Mouse (Mus musculus) neural tube, embryonic 14.5 days (tissue): ENCODE data around the gene Gm9970. TPM values are rescaled to one million over a fixed set of nuclear protein-coding genes. Genes with fewer than 3 reads are reported as not detected.

Experiments used
- ATAC-seq: fragments of 200-750 bp; cut with Nextera tagmentation; 2 replicates; pipeline ENCODE4 v1.8.0; 2017; ENCODE audit warnings: low read depth, mild to moderate bottlenecking, moderate TSS enrichment, moderate library complexity
- H3K27ac ChIP-seq: fragments of 300-500 bp; sonication (generic); 2 replicates; pipeline ENCODE4 v1.5.1; 2014; ENCODE audit warnings: low read depth, mild to moderate bottlenecking, control low read depth, low read length, moderate library complexity, mixed read lengths
- H3K27me3 ChIP-seq: fragments of 300-500 bp; sonication (generic); 2 replicates; pipeline ENCODE4 v1.6.1; 2014; ENCODE audit warnings: low read length; ENCODE audit not compliant: control insufficient read depth, insufficient read depth
- H3K36me3 ChIP-seq: fragments of 300-500 bp; sonication (generic); 2 replicates; pipeline ENCODE4 v1.6.1; 2014; ENCODE audit warnings: low read length, mixed read lengths; ENCODE audit not compliant: control insufficient read depth, insufficient read depth
- H3K4me1 ChIP-seq: fragments of 300-500 bp; sonication (generic); 2 replicates; pipeline ENCODE4 v1.6.1; 2014; ENCODE audit warnings: low read length; ENCODE audit not compliant: control insufficient read depth, insufficient read depth
- H3K4me2 ChIP-seq: fragments of 300-500 bp; sonication (generic); 2 replicates; pipeline ENCODE4 v1.6.1; 2014; ENCODE audit warnings: mild to moderate bottlenecking, low read depth, low read length, control low read depth
- H3K4me3 ChIP-seq: fragments of 300-500 bp; sonication (generic); 2 replicates; pipeline ENCODE4 v1.5.1; 2014; ENCODE audit warnings: low read depth, low read length, control low read depth, mixed read lengths
- H3K9ac ChIP-seq: fragments of 300-500 bp; sonication (generic); replicated peaks from 2 replicates; pipeline ENCODE4 v1.6.1; 2014; ENCODE audit warnings: low read depth, mild to moderate bottlenecking, control low read depth, low read length, mixed read lengths
- H3K9me3 ChIP-seq: fragments of 300-500 bp; sonication (generic); 2 replicates; pipeline ENCODE4 v1.6.1; 2016; ENCODE audit warnings: low read length; ENCODE audit not compliant: control insufficient read depth
- WGBS: fragments of 180-500 bp; shearing (Covaris S2); extraction: QIAGEN DNeasy Blood & Tissue Kit; methylation state at CpG from one replicate; pipeline ENCODE4 v1.1.7; 2014; 5-methylcytosine and 5-hydroxymethylcytosine counted together
- polyA plus RNA-seq: library from polyadenylated mRNA; unstranded; fragments of >200 nt; fragmentation: Nextera tagmentation; extraction: Ambion mirVana; gene quantifications from 2 replicates; pipeline ENCODE4 v1.2.1, GENCODE M21; 2014

The Gm9970 gene
- polyA plus RNA-seq, 1 experiment from 2014 or later: 1.4 TPM

DNA sequence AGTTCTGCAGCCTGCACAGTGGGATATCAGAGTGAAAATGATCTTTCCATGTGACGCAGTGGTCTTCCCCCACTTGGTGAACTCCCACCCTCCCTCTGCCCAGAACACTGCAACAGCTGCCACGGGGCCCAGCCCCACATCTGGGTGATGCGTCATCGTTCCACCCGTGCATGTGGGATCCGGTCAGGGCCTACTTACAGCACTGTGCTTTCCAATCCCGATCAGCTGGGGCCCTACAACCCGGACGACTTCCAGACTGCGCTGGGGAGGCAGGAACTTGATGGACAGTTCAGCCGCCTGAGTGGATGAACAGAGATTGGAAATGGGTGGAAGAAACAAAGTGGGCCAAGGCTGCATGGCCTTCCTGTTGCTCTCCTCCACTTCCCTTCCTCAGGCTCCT lies 16.6 kb upstream of the Gm9970 start:
- H3K27ac ChIP-seq: no peak overlapping the region
- no peaks in the 10 kb centered on the region for H3K9me3 ChIP-seq
- H3K4me3 ChIP-seq: no peak overlapping the region
- H3K27me3 ChIP-seq: no peaks in the 10 kb centered on the region
- H3K4me2 ChIP-seq: no peak overlapping the region
- H3K4me1 ChIP-seq: no peaks in the 10 kb centered on the region
- no peak for ATAC-seq
- 83% methylated on average over 11 of the region's 11 CpGs for WGBS
- H3K9ac ChIP-seq: no peak overlapping the region
- peaks cover 45% of the 10 kb centered on the region for H3K36me3 ChIP-seq

DNA sequence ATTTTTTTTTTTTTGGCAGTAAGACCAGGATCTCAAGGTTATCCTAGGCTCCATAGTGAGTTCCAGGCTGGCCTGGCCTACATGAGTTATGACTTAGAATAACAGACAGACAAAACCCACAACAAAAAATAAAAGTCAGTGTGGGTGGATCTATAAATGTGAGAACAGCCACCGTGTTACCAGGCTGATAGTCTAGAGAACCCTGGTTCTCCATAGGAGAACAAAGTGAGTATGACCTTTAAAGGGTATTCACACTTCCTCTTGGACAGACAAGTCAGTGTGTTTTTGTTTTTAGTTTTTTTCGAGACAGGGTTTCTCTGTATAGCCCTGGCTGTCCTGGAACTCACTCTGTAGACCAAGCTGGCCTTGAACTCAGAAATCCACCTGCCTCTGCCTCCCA lies 14.9 kb upstream of the Gm9970 start:
- no peak for ATAC-seq
- WGBS: 75% methylated on average over 2 of the region's 2 CpGs

DNA sequence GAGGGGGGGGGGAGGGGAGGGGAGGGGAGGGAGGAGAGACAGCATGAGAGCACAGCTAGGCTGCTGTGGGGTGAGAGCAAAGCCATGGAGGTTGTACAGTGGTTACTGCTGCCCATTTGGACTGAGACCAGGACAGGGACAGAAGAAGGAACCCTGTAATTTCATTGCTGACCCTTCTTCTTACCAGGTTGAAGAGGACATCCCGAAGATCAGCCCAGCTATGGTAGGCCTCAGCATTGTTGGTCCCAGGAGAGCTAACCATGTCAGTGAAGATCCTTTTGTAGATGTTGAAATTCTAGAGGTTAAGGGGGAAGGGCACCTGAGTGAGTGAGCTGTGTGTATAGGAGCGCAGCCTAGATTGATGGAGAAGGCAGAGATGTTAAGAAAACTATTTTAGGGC lies 14.3 kb upstream of the Gm9970 start:
- WGBS: 97% methylated on average over 2 of the region's 2 CpGs
- no peaks in the 10 kb centered on the region for H3K27me3 ChIP-seq
- no peak overlapping the region for H3K4me3 ChIP-seq
- ATAC-seq: no peak
- H3K4me2 ChIP-seq: no peak overlapping the region
- no peak overlapping the region for H3K9ac ChIP-seq
- H3K36me3 ChIP-seq: peaks cover 51% of the 10 kb centered on the region
- H3K4me1 ChIP-seq: 0 out of 2 replicates have a peak, but pooled peaks cover 3% of the 10 kb centered on the region
- H3K9me3 ChIP-seq: no peaks in the 10 kb centered on the region
- no peak overlapping the region for H3K27ac ChIP-seq

More for the DNA sequence above, 14.9 kb upstream of the Gm9970 start:
- Histone ChIP-seq H3K4me1 (0 out of 2 replicates have a peak, but pooled peaks cover 3% of the 10 kb centered on the region), H3K4me2 (no peak overlapping the region), H3K9ac (no peak overlapping the region), H3K9me3 (no peaks in the 10 kb centered on the region), H3K36me3 (peaks cover 51% of the 10 kb centered on the region), H3K4me3 (no peak overlapping the region), H3K27ac (no peak overlapping the region), H3K27me3 (no peaks in the 10 kb centered on the region)

DNA sequence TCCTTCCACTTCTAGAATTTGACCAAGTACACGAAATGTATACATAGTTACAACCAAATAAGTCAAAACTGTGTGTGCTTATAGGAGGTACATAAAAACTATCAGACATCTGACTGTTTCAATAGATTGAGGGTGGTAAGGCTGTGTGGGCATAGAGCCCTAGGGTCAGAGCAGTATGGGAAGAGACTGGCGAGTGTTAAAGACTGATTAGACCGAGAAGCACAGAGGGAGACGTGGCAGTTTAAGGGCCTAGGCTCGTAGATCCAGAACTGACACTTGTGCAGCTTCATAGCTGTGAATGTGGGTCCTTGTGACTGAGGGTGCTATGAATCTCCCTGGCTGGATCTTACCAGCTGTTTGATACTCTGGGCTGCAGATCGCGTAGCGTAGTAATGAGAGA lies 13.9 kb upstream of the Gm9970 start:
- Histone ChIP-seq H3K4me2 (no peak overlapping the region), H3K27me3 (no peaks in the 10 kb centered on the region), H3K36me3 (peaks cover 51% of the 10 kb centered on the region), H3K27ac (no peak overlapping the region), H3K9ac (no peak overlapping the region), H3K4me1 (0 out of 2 replicates have a peak, but pooled peaks cover 3% of the 10 kb centered on the region), H3K4me3 (no peak overlapping the region), H3K9me3 (no peaks in the 10 kb centered on the region)
- 87% methylated on average over 8 of the region's 8 CpGs for WGBS
- no peak for ATAC-seq

DNA sequence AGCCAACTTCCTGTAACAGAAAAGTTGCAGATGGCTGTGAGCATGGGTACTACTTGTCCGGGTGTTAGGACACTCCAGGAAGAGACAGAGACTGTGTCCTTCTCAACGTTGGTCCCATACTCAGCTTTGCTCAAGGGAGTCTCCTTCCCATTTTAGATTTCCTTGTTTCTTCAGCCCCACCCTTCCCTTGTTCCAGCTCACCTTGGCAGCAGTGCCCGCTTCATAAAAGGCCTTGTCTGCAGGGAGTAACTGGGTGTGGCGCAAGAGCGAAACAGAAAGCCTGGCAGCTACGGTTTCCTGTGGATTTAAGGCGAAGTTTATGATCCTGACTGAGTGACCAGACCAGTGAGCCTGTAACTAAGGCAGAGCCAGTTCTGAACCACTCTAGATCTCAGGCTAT lies 13.4 kb upstream of the Gm9970 start:
- no peak overlapping the region for H3K27ac ChIP-seq
- ATAC-seq: no peak
- H3K36me3 ChIP-seq: peaks cover 50% of the 10 kb centered on the region
- H3K4me2 ChIP-seq: no peak overlapping the region
- H3K4me3 ChIP-seq: no peak overlapping the region
- H3K9me3 ChIP-seq: no peaks in the 10 kb centered on the region
- 81% methylated on average over 7 of the region's 7 CpGs for WGBS
- H3K9ac ChIP-seq: no peak overlapping the region
- no peaks in the 10 kb centered on the region for H3K27me3 ChIP-seq
- 0 out of 2 replicates have a peak, but pooled peaks cover 3% of the 10 kb centered on the region for H3K4me1 ChIP-seq

DNA sequence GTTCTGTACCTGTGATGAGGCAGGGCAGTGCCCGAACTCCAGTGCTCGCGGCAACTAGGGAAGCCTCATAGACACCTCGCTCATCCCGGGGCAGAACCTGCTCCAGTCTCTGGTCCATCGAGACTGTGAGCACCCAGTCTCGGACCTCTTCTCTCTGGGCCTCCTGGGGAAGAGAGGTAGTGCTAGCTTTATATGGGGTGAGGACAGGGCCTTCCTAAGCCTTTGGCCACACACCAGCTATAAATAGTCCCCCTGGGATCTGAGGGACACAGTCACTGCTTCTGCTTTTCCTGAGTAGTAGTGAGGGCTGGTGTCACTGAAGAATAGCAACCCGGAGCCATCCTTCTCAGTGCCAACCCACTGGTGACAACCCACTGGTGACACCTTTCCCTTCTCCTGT lies 12.8 kb upstream of the Gm9970 start:
- ATAC-seq: no peak
- peaks cover 56% of the 10 kb centered on the region for H3K36me3 ChIP-seq
- no peak overlapping the region for H3K27ac ChIP-seq
- no peak overlapping the region for H3K4me2 ChIP-seq
- H3K4me1 ChIP-seq: 0 out of 2 replicates have a peak, but pooled peaks cover 3% of the 10 kb centered on the region
- 96% methylated on average over 8 of the region's 8 CpGs for WGBS
- no peaks in the 10 kb centered on the region for H3K9me3 ChIP-seq
- no peak overlapping the region for H3K9ac ChIP-seq
- no peak overlapping the region for H3K4me3 ChIP-seq
- H3K27me3 ChIP-seq: no peaks in the 10 kb centered on the region

DNA sequence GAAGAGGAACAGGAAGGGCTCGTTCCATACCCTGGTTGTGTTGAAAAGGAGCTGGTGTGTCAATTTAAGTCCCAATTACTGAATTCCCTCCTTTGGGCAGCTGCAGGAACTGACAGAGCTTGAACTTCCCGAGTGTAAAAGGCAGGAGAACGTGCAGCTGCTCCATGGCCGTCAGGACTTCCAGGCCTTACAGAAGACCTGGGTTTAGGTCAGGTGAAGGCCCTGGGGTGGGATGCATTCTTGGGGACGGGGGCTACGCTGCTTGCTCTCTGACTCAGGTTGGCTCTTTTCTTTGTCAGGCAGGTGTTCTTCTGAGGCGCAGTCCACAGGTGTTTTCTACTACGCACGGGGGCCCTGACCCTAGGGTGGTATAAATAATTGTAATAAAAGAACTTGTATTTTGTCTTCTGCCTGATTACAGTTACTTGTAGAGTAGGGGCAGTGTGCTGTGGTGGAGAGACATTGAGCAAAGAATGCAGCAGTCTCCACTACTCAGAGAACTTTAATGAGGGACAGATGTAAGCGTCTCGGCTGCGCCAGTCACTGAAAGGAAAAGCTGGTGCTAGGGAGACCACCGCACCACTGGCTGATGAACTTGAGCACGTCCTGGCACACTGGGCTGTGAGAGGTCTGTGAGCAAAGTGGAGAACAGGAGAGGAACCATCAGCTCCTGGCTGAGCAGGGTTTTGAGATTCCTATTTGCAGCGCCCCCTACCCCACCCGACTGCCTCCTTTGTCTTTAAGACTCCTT lies 11.9 kb upstream of the Gm9970 start:
- Histone ChIP-seq H3K4me1 (0 out of 2 replicates have a peak, but pooled peaks cover 3% of the 10 kb centered on the region), H3K9me3 (no peaks in the 10 kb centered on the region), H3K4me2 (no peak overlapping the region), H3K27ac (no peak overlapping the region), H3K9ac (no peak overlapping the region), H3K36me3 (peaks cover 60% of the 10 kb centered on the region), H3K27me3 (no peaks in the 10 kb centered on the region), H3K4me3 (no peak overlapping the region)
- no peak for ATAC-seq
- 85% methylated on average over 16 of the region's 16 CpGs for WGBS

DNA sequence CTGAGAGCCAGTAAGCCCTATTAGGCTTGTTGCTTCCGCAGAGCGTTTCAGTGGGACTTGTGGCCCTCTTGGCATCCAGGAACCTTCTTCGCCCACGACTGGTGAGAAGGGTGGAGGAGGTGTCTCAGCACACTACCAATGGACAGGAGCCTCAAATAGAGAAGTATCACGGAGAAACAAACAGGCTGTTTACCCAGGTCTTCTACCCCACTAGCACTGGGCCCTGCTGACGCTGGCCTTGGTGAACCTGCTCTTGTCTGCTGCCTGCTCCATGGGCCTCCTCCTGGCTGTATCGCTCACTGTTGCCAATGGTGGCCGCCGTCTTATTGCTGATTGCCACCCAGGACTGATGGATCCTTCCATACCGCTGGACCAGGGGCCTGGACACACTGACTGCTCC lies 11.1 kb upstream of the Gm9970 start:
- no peaks in the 10 kb centered on the region for H3K27me3 ChIP-seq
- no peak overlapping the region for H3K4me3 ChIP-seq
- H3K27ac ChIP-seq: no peak overlapping the region
- no peak overlapping the region for H3K9ac ChIP-seq
- 48% methylated on average over 10 of the region's 10 CpGs for WGBS
- no peaks in the 10 kb centered on the region for H3K9me3 ChIP-seq
- 0 out of 2 replicates have a peak, but pooled peaks cover 3% of the 10 kb centered on the region for H3K4me1 ChIP-seq
- H3K4me2 ChIP-seq: no peak overlapping the region
- H3K36me3 ChIP-seq: peaks cover 64% of the 10 kb centered on the region
- no peak for ATAC-seq

DNA sequence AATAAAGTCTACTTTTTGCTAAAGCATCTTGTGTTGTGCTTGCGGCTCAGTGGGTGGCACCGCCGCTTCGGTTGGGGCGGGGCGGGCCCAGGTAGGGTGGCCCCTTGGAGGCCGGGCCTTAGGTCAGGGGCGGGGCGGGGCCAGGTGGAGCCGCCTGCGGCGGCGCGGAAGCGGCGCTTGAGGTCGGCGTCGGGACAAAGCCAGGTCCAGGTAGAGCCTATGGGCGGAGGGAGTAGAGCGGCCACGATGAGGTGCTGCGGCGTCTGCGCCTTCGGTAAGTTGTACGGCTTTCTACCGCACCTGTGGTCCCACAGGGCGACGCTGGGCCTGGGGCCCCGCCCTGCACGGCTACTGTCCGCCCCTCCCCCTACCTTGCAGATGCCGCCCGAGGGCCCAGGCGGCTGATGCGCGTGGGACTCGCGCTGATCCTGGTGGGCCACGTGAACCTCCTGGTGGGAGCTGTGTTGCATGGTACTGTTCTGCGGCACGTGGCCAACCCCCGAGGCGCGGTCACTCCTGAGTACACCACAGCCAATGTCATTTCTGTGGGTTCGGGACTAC lies 10.6 kb upstream of the Gm9970 start, which contains the start of gene Krtcap3:
Gene Krtcap3, plus strand, starts transcription at position 151 of the 561 bp plus-strand sequence.
- no peak within 1 kb of the TSS for H3K9ac ChIP-seq
- no peaks in the 10 kb centered on the region for H3K27me3 ChIP-seq
- peaks cover 66% of the 10 kb centered on the region for H3K36me3 ChIP-seq
- H3K4me3 ChIP-seq: no peak within 1 kb of the TSS
- H3K9me3 ChIP-seq: no peaks in the 10 kb centered on the region
- peak; percentile 52 for ATAC-seq
- no peak within 1 kb of the TSS for H3K27ac ChIP-seq
- 0 out of 2 replicates have a peak within 1 kb of the TSS, but pooled peaks have one; percentile 6 for H3K4me2 ChIP-seq
- 0 out of 2 replicates have a peak, but pooled peaks cover 3% of the 10 kb centered on the region for H3K4me1 ChIP-seq
- WGBS: 15% methylated on average over 37 of the region's 47 CpGs
